In the genomic region with DNA sequence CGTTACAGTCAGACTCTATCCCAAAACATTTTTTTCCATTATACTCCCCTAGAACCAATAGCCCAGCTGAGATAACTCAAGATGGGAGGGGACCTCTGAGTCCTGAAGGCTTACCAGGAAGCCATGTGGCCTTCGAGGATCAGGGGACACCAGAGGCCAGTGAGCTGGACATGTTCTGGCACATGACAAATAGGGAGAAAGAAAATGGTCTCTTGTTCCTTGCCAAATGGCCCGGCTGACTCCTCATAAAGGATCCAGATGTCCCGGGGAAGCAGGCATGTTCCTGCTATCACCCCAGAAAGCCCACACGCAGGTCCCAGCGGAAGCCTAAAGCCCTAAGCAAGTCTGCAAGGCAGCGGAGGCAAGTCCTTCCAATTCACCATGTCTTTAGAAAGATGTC, we compare ENCODE assay signal across 11 mouse cellular contexts. TPM values are rescaled to one million over a fixed set of nuclear protein-coding genes. Genes with fewer than 3 reads are reported as not detected.
DNase-seq lines count a peak whose midpoint lies in the region; ATAC-seq lines count a peak whose summit lies in the region.
"Had no signal": no experiment of that assay in that cellular context is flagged by ENCODE, and none has a peak within 500 bp of the region (broad histone marks: within the 10 kb centered on the region; RNA-seq: fewer than 3 reads in every experiment).

No protein-coding gene starts in this region.

- intact Hi-C loops in heart, postnatal 10 days (cut with DNase I): loop anchor here (5.0 kb wide), 1 partner anchor 46 kb away; no protein-coding TSS in a partner anchor

- no peak overlapping the region for H3K9ac ChIP-seq in limb, embryonic 12.5 days (replicated peaks)
- peak overlapping the region; percentile 2; the same call in 1 of the 2 replicates for H3K9ac ChIP-seq in neural tube, embryonic 14.5 days (replicated peaks; ENCODE audit: low read depth, low read length)
- no peak overlapping the region; the same call in 1 of the 2 replicates for H3K9ac ChIP-seq in liver, embryonic 11.5 days (ENCODE audit: low read depth, low read length)

- peaks cover 55% of the 10 kb centered on the region for H3K4me1 ChIP-seq in limb, embryonic 12.5 days (replicated peaks)
- H3K4me1 ChIP-seq in limb, embryonic 10.5 days: peaks cover 73% of the 10 kb centered on the region
- peaks cover 47% of the 10 kb centered on the region for H3K4me1 ChIP-seq in neural tube, embryonic 14.5 days (ENCODE audit: control insufficient read depth, insufficient read depth, low read length)
- H3K4me1 ChIP-seq in liver, embryonic 11.5 days (replicated peaks; ENCODE audit: control insufficient read depth, insufficient read depth, low read length): peaks cover 49% of the 10 kb centered on the region

- WGBS in limb, embryonic 12.5 days: 49% methylated on average over 7 of the region's 7 CpGs
- WGBS in limb, embryonic 10.5 days: 74% methylated on average over 7 of the region's 7 CpGs
- 44% methylated on average over 7 of the region's 7 CpGs for WGBS in neural tube, embryonic 14.5 days
- 84% methylated on average over 7 of the region's 7 CpGs for WGBS in liver, embryonic 11.5 days

- no peak for DNase-seq in limb, embryonic 10.5 days (ENCODE audit: low spot score)
- peak; percentile 61 to 66 for DNase-seq in heart, postnatal 10 days
- DNase-seq in kidney, postnatal 36 days: peak; percentile 46 to 68
- DNase-seq in liver, embryonic 11.5 days (ENCODE audit: low spot score): no peak
- no peak for DNase-seq in cerebellum, postnatal 25 days
- DNase-seq: cerebellum, adult 2 months; liver, embryonic 13.5 days had no signal

- no peaks in the 10 kb centered on the region for H3K9me3 ChIP-seq in limb, embryonic 12.5 days
- H3K9me3 ChIP-seq in limb, embryonic 10.5 days (replicated peaks): no peaks in the 10 kb centered on the region
- H3K9me3 ChIP-seq in neural tube, embryonic 14.5 days (ENCODE audit: control insufficient read depth, low read length): no peaks in the 10 kb centered on the region
- H3K9me3 ChIP-seq in liver, embryonic 11.5 days (ENCODE audit: control insufficient read depth, low read length): no peaks in the 10 kb centered on the region
- H3K9me3 ChIP-seq: liver, embryonic 13.5 days had no signal

- no peaks in the 10 kb centered on the region for H3K27me3 ChIP-seq in limb, embryonic 12.5 days
- H3K27me3 ChIP-seq in limb, embryonic 10.5 days (ENCODE audit: low read depth, poor library complexity, severe bottlenecking): no peaks in the 10 kb centered on the region
- H3K27me3 ChIP-seq in neural tube, embryonic 14.5 days (ENCODE audit: control insufficient read depth, insufficient read depth, low read length): no peaks in the 10 kb centered on the region
- H3K27me3 ChIP-seq in liver, embryonic 11.5 days (replicated peaks; ENCODE audit: control insufficient read depth, insufficient read depth, low read length): no peaks in the 10 kb centered on the region

- H3K4me2 ChIP-seq in limb, embryonic 12.5 days: peak overlapping the region; percentile 99
- H3K4me2 ChIP-seq in neural tube, embryonic 14.5 days (ENCODE audit: low read depth, low read length): peak overlapping the region; percentile 90
- no peak overlapping the region for H3K4me2 ChIP-seq in liver, embryonic 11.5 days

- peak overlapping the region; percentile 50 for H3K27ac ChIP-seq in limb, embryonic 12.5 days
- H3K27ac ChIP-seq in limb, embryonic 10.5 days: no peak overlapping the region
- H3K27ac ChIP-seq in neural tube, embryonic 14.5 days (ENCODE audit: low read depth, low read length): no peak overlapping the region
- H3K27ac ChIP-seq in liver, embryonic 11.5 days (ENCODE audit: low read depth, low read length): no peak overlapping the region
- H3K27ac ChIP-seq: liver, embryonic 13.5 days had no signal

- H3K4me3 ChIP-seq in limb, embryonic 12.5 days (replicated peaks): no peak overlapping the region
- H3K4me3 ChIP-seq in limb, embryonic 10.5 days: no peak overlapping the region
- peak overlapping the region; percentile 91; the same call in 1 of the 2 replicates for H3K4me3 ChIP-seq in neural tube, embryonic 14.5 days (ENCODE audit: low read depth, low read length)
- H3K4me3 ChIP-seq in liver, embryonic 11.5 days (ENCODE audit: low read depth, low read length): no peak overlapping the region

- 0 out of 2 replicates have a peak, but pooled peaks cover 3% of the 10 kb centered on the region for H3K36me3 ChIP-seq in limb, embryonic 12.5 days
- H3K36me3 ChIP-seq in limb, embryonic 10.5 days: peaks cover 16% of the 10 kb centered on the region
- H3K36me3 ChIP-seq in neural tube, embryonic 14.5 days (ENCODE audit: control insufficient read depth, insufficient read depth, low read length): no peaks in the 10 kb centered on the region
- no peaks in the 10 kb centered on the region for H3K36me3 ChIP-seq in liver, embryonic 11.5 days (ENCODE audit: control insufficient read depth, insufficient read depth, low read length)
- H3K36me3 ChIP-seq: liver, embryonic 13.5 days had no signal

- ATAC-seq in limb, embryonic 12.5 days (ENCODE audit: insufficient number of reproducible peaks, insufficient read depth, low FRiP score, low TSS enrichment, low read depth): no peak
- ATAC-seq in neural tube, embryonic 14.5 days (ENCODE audit: low read depth): no peak
- no peak for ATAC-seq in liver, embryonic 11.5 days (replicated peaks; ENCODE audit: low FRiP score)
- no peak for ATAC-seq in CD4-positive, CD25-positive, alpha-beta regulatory T cell, adult 4 months
- ATAC-seq: activated CD4-positive, CD25-positive, alpha-beta regulatory T cell, adult 4 months had no signal

RNA-seq across cellular contexts. Expression of a gene that starts 3.2 kb away (rescaled TPM):
- polyA plus RNA-seq in limb, embryonic 12.5 days (2016; fragmentation: Nextera tagmentation; extraction: Ambion mirVana): 8.0 and 8.5 TPM in 2 replicates
- 9.2 and 9.6 TPM in 2 replicates for polyA plus RNA-seq in limb, embryonic 10.5 days (2016; fragmentation: Nextera tagmentation; extraction: Ambion mirVana)
- total RNA-seq in heart, postnatal 10 days (2021): 10 to 100 TPM; 13.1 to 14.4 TPM
- polyA plus RNA-seq in neural tube, embryonic 14.5 days (2014; fragmentation: Nextera tagmentation; extraction: Ambion mirVana): 14.5 and 18.7 TPM in 2 replicates
- 6.0 and 6.6 TPM in 2 replicates for polyA plus RNA-seq in liver, embryonic 11.5 days (2014; fragmentation: Nextera tagmentation; extraction: Ambion mirVana)
- polyA plus RNA-seq in CD4-positive, CD25-positive, alpha-beta regulatory T cell, adult 4 months (2017; shearing (Covaris generic)): 1 to 10 TPM; 9.9 to 10.0 TPM

RNA-seq across cellular contexts. Expression of a gene that starts 18.5 kb away (rescaled TPM):
- polyA plus RNA-seq in limb, embryonic 12.5 days (2016; fragmentation: Nextera tagmentation; extraction: Ambion mirVana): 10.7 and 11.5 TPM in 2 replicates
- polyA plus RNA-seq in limb, embryonic 10.5 days (2016; fragmentation: Nextera tagmentation; extraction: Ambion mirVana): 5.2 and 7.6 TPM in 2 replicates
- total RNA-seq in heart, postnatal 10 days (2021): 1 to 10 TPM; 1.1 to 2.1 TPM
- 39.6 and 51.2 TPM in 2 replicates for polyA plus RNA-seq in neural tube, embryonic 14.5 days (2014; fragmentation: Nextera tagmentation; extraction: Ambion mirVana)
- polyA plus RNA-seq in liver, embryonic 11.5 days (2014; fragmentation: Nextera tagmentation; extraction: Ambion mirVana): 2.2 and 2.8 TPM in 2 replicates
- polyA plus RNA-seq in CD4-positive, CD25-positive, alpha-beta regulatory T cell, adult 4 months (2017; shearing (Covaris generic)): under 1 TPM in 1 of 2 experiments, not detected in 1; 0.52 TPM

Comparison
In these comparisons a context has a peak if more than half of its experiments do, and no peak if none do; other contexts are left out.
1. DNase-seq: peak in heart, postnatal 10 days (2 of 2) and kidney, postnatal 36 days (2 of 2); none in limb, embryonic 10.5 days (single experiment), liver, embryonic 11.5 days (single experiment) and cerebellum, postnatal 25 days (0 of 2).